8 mouse cellular contexts compared by ENCODE assay signal in genomic region chr4:129983764-129984420, GRCm38 (mm10). TPM values are rescaled to one million over a fixed set of nuclear protein-coding genes. Genes with fewer than 3 reads are reported as not detected.
DNase-seq lines count a peak whose midpoint lies in the region; ATAC-seq and TF ChIP-seq lines count a peak whose summit lies in the region.

No protein-coding gene starts in this region.

- H3K27ac ChIP-seq in left cerebral cortex, adult 2 months: peak overlapping the region; percentile 95

- peak; percentile 63 for TF ChIP-seq CTCF in left cerebral cortex, adult 2 months (IDR thresholded peaks at IDR 0.05)

- DNase-seq in adrenal gland, adult 2 months: peak; percentile 87
- peak; percentile 73 for DNase-seq in gastrocnemius, postnatal 14 days
- peak; percentile 46 for DNase-seq in induced T-regulatory cell, adult 2 months (ENCODE audit: low read depth)
- DNase-seq in left cerebral cortex, adult 2 months (ENCODE audit: extremely low spot score in 1 of 2, low spot score in 2 of 2): peak; percentile 82 to 85
- DNase-seq in lung, postnatal 25 days (ENCODE audit: low spot score): peak; percentile 53
- peak; percentile 90 for DNase-seq in right cerebral cortex, adult 18-20 months

- peak overlapping the region; percentile 95 for H3K4me3 ChIP-seq in left cerebral cortex, adult 2 months

- intact Hi-C loops in gastrocnemius, postnatal 14 days (cut with DNase I; ENCODE audit: low total_unique reads): no loop called here
- intact Hi-C loops in left cerebral cortex, adult 2 months (cut with DNase I): loop anchor here (1.0 to 2.0 kb wide), 2 partner anchors 25 to 29 kb away; no protein-coding TSS in a partner anchor

- peak; percentile 26; the same call in 1 of the 2 replicates for ATAC-seq in common myeloid progenitor, adult 5-6 weeks (replicated peaks; ENCODE audit: low read depth, poor library complexity, severe bottlenecking)
- no peak; the same call in 1 of the 2 replicates for ATAC-seq in granulocyte monocyte progenitor cell, adult 5-6 weeks (replicated peaks; ENCODE audit: poor library complexity, severe bottlenecking)

RNA-seq across cellular contexts. Expression of gene Adgrb2, which starts 0.8 kb away (rescaled TPM):
- total RNA-seq in adrenal gland, adult 2 months (2021): 10 to 100 TPM; 18.7 to 24.9 TPM
- 87.5 and 105 TPM in 2 replicates for polyA plus RNA-seq in adrenal gland, adult 2 months (2012; rRNA removed)
- 0.87 and 1.7 TPM in 2 replicates for total RNA-seq in common myeloid progenitor, adult 5-6 weeks (2017)
- total RNA-seq in gastrocnemius, postnatal 14 days (2021): 1 to 10 TPM; 1.0 to 1.5 TPM
- 100 to 1,000 TPM; 422 to 424 TPM for total RNA-seq in left cerebral cortex, adult 2 months (2021)
- not detected in 2 replicates for total RNA-seq in granulocyte monocyte progenitor cell, adult 5-6 weeks (2014; fragmentation: Nextera tagmentation)
- 0.13 TPM in 1 of 2 replicates, not detected in the other for total RNA-seq in granulocyte monocyte progenitor cell, adult 5-6 weeks (2017)

RNA-seq across cellular contexts. Expression of gene Spocd1, which starts 54.8 kb away (rescaled TPM):
- total RNA-seq in adrenal gland, adult 2 months (2021): 1 to 10 TPM in 1 of 2 experiments, under 1 TPM in 1; 0.92 to 1.1 TPM
- 3.2 and 3.7 TPM in 2 replicates for polyA plus RNA-seq in adrenal gland, adult 2 months (2012; rRNA removed)
- 0.05 TPM in 1 of 2 replicates, not detected in the other for total RNA-seq in common myeloid progenitor, adult 5-6 weeks (2017)
- not detected for total RNA-seq in gastrocnemius, postnatal 14 days (2021)
- under 1 TPM; 0.40 to 0.57 TPM for total RNA-seq in left cerebral cortex, adult 2 months (2021)
- total RNA-seq in granulocyte monocyte progenitor cell, adult 5-6 weeks (2014; fragmentation: Nextera tagmentation): 1.4 TPM in 1 of 2 replicates, not detected in the other
- not detected in 2 replicates for total RNA-seq in granulocyte monocyte progenitor cell, adult 5-6 weeks (2017)

Comparison
In these comparisons a context has a peak if more than half of its experiments do, and no peak if none do; other contexts are left out.
1. RNA of gene Adgrb2, which starts 0.8 kb away (total RNA-seq): 422 to 424 TPM in left cerebral cortex, adult 2 months; 18.7 to 24.9 TPM in adrenal gland, adult 2 months, 1.0 to 1.5 TPM in gastrocnemius, postnatal 14 days, 0.87 to 1.7 TPM in common myeloid progenitor, adult 5-6 weeks and 0.13 TPM in granulocyte monocyte progenitor cell, adult 5-6 weeks; every median in the first group is over 10 times any median in the second.
2. Peak in every context shown above with its lines, with median percentiles within 50 percentile points of each other: DNase-seq.